Mouse (Mus musculus): ENCODE results near the gene Traf2. TPM values are rescaled to one million over a fixed set of nuclear protein-coding genes. Genes with fewer than 3 reads are reported as not detected.

Traf2 gene
- polyA plus RNA-seq, 1 experiment from 2014 or later: 22.3 TPM

DNA sequence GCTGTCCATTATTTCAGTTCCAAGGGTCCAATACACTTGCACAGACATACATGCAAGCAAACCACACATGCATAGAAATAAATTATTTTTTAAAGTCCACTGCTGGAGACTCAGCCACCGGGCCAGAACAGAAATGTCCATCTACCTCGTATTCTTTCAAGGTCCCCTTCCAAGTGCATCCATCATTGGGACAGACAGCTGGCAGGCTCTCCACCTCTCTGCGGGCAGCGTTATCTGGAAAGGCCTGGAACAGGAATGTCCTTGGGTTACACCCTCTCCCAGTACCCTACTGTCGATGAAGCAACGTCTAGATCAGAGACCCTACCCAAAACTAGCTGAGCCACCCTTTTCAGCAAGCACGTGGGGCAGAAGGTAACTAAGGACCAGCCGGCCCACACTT, 10.2 kb downstream of the Traf2 start:
- 62% methylated on average over 8 of the region's 8 CpGs for WGBS
- Histone ChIP-seq H3K27ac (ENCODE audit: poor library complexity, severe bottlenecking) (no peak overlapping the region), H3K36me3 (peaks cover 66% of the 10 kb centered on the region), H3K9ac (no peak overlapping the region), H3K4me2 (no peak overlapping the region), H3K4me3 (no peak overlapping the region), H3K4me1 (replicated peaks) (peaks cover under 1% of the 10 kb centered on the region; the same call in 1 of the 2 replicates), H3K9me3 (replicated peaks) (no peaks in the 10 kb centered on the region), H3K27me3 (replicated peaks) (no peaks in the 10 kb centered on the region)
- ATAC-seq (ENCODE audit: insufficient number of reproducible peaks, low FRiP score): no peak

DNA sequence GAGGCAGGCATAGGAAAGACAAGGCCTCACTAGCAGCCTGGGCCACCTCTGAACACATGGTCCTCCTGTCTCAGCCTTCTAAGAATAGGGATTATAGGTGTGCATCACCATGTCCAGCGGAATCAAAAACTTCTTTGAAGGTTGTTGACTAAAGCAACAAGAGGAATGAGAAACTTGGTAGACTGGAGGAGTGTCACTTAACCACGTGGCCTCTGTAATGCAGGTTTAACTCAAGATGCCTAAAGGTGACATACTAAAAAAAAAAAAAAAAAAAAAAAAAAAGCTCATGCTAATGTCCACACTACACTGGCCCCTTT, 11.9 kb downstream of the Traf2 start:
- H3K27me3 ChIP-seq (replicated peaks): no peaks in the 10 kb centered on the region
- no peak overlapping the region for H3K4me2 ChIP-seq
- WGBS: 93% methylated on average over 2 of the region's 2 CpGs
- H3K9me3 ChIP-seq (replicated peaks): no peaks in the 10 kb centered on the region
- no peak overlapping the region for H3K9ac ChIP-seq
- no peak overlapping the region for H3K27ac ChIP-seq (ENCODE audit: poor library complexity, severe bottlenecking)
- no peak for ATAC-seq (ENCODE audit: insufficient number of reproducible peaks, low FRiP score)
- H3K4me1 ChIP-seq (replicated peaks): no peaks in the 10 kb centered on the region
- H3K36me3 ChIP-seq: peaks cover 80% of the 10 kb centered on the region
- no peak overlapping the region for H3K4me3 ChIP-seq

DNA sequence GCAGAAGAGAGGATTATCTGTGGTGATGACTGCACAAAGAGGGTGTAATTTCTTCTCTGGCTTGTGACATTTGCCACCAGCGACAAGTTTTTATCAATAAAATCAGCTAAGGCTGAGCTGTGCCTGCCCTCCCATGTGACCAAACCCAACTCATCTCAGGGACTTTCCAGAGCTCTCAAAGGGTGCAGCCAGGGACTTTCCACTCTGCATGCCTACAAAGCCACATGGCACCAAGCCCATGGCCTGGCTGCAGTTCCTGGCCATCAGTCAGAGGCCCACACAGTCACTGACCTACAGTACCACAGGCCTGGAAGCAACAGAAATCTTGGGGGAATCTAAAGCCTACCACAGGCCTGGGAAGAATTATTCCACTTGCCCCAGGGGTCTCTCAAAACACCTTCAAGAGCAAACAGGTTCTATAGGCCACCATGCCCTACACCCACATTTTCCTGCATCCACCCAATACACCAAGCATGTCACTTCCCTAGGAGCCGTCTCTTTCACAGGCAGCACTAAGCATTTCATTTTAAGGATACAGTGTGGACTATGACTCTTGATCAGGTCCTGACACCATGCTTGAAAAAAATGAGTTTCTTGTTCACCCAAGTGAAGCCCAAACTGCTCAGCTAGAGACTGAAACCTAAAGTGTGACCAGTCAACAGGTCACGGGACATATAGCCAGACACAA, 12.4 kb downstream of the Traf2 start:
- Histone ChIP-seq H3K4me3 (no peak overlapping the region), H3K9ac (no peak overlapping the region), H3K27me3 (replicated peaks) (no peaks in the 10 kb centered on the region), H3K36me3 (peaks cover 85% of the 10 kb centered on the region), H3K9me3 (replicated peaks) (no peaks in the 10 kb centered on the region), H3K4me1 (replicated peaks) (no peaks in the 10 kb centered on the region), H3K4me2 (no peak overlapping the region), H3K27ac (ENCODE audit: poor library complexity, severe bottlenecking) (no peak overlapping the region)
- 75% methylated on average over 3 of the region's 3 CpGs for WGBS
- ATAC-seq (ENCODE audit: insufficient number of reproducible peaks, low FRiP score): no peak

DNA sequence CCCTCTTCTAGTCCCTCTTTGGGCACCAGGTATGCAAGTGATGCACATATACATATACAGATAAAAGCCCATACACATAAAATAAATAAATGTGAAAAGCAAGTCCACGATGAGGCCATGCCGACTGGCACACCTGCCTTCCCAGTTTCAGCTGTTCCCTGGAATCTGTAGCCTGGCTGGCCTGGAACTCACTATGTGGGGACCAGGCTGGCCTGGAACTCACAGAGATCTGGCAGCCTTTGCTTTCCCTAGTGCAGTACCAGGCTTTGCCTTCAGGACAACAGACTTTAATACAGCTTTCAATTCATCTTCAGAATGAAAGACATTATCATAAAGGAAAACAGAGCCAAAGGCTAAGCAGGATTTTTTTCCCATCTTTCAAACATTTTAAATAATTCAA, 13.0 kb downstream of the Traf2 start:
- no peaks in the 10 kb centered on the region for H3K9me3 ChIP-seq (replicated peaks)
- no peak overlapping the region for H3K4me2 ChIP-seq
- H3K36me3 ChIP-seq: peaks cover 90% of the 10 kb centered on the region
- H3K27me3 ChIP-seq (replicated peaks): no peaks in the 10 kb centered on the region
- no peak overlapping the region for H3K9ac ChIP-seq
- H3K27ac ChIP-seq (ENCODE audit: poor library complexity, severe bottlenecking): no peak overlapping the region
- no peaks in the 10 kb centered on the region for H3K4me1 ChIP-seq (replicated peaks)
- ATAC-seq (ENCODE audit: insufficient number of reproducible peaks, low FRiP score): no peak
- H3K4me3 ChIP-seq: no peak overlapping the region
- 97% methylated on average over 2 of the region's 2 CpGs for WGBS

DNA sequence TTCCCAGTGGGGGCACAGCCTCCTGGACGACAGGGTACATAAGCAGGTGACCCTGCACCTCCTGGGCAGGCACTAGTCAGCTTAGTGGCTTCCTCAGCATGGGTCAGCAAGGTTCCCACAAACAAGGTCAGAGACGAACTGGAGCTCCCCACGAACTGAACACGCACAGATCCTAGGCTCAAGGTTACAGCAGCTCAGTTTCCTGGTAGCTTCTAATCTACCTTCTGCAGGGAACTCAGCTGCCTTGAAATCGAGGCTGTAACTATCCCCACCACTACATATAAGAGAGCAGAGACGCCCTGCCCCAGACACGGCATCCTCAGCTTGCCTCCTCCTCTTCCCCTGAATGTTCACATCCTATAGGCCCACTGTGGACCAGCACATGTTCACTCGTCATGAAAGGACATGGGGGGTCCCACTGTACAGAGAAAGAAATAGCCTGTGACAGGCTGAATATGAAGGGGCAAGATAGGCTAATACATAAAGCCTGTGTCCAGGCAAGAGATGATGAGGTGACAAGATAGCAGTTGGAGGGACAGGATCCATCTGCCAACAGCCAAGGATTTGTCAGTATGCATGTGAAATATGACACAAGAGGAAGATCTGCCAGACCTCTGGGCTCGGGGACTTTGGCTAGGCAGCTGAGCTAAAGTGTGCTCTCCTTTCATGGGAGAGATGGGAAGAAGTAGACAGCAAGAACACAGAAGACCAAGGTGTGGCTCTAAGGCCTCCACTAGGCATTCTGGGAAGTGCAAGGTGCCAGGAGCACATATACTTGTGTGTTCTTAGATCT, 20.0 kb downstream of the Traf2 start:
- Histone ChIP-seq H3K9ac (no peak overlapping the region), H3K4me3 (no peak overlapping the region), H3K27me3 (replicated peaks) (no peaks in the 10 kb centered on the region), H3K36me3 (peaks cover 97% of the 10 kb centered on the region), H3K4me1 (replicated peaks) (no peaks in the 10 kb centered on the region), H3K9me3 (replicated peaks) (no peaks in the 10 kb centered on the region), H3K4me2 (no peak overlapping the region), H3K27ac (ENCODE audit: poor library complexity, severe bottlenecking) (no peak overlapping the region)
- no peak for ATAC-seq (ENCODE audit: insufficient number of reproducible peaks, low FRiP score)
- WGBS: 84% methylated on average over 9 of the region's 9 CpGs

DNA sequence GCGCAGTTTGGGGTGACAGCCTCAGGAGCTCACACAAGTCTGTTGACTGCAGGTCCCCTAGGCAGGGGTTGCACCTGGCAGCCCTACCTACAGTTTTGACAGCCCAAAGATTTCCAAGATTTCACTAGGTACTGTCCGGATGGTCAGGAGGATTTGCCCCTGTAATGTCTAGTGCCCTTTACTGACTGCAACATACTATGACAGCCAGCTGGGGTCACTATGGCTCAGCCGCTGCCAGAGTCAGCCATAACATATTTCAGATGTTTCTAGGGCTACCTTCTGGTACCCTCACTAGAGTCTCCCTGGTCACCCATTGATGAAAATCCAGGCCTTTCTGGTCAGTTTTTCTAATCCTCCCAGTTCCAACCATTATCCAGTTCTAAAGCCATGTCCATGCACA, 36.8 kb downstream of the Traf2 start:
- H3K9ac ChIP-seq: no peak overlapping the region
- H3K4me2 ChIP-seq: no peak overlapping the region
- H3K9me3 ChIP-seq (replicated peaks): no peaks in the 10 kb centered on the region
- H3K36me3 ChIP-seq: peaks cover 9% of the 10 kb centered on the region
- 73% methylated on average over 3 of the region's 3 CpGs for WGBS
- no peak overlapping the region for H3K4me3 ChIP-seq
- no peak for ATAC-seq (ENCODE audit: insufficient number of reproducible peaks, low FRiP score)
- no peaks in the 10 kb centered on the region for H3K27me3 ChIP-seq (replicated peaks)
- no peaks in the 10 kb centered on the region for H3K4me1 ChIP-seq (replicated peaks)
- H3K27ac ChIP-seq (ENCODE audit: poor library complexity, severe bottlenecking): no peak overlapping the region

DNA sequence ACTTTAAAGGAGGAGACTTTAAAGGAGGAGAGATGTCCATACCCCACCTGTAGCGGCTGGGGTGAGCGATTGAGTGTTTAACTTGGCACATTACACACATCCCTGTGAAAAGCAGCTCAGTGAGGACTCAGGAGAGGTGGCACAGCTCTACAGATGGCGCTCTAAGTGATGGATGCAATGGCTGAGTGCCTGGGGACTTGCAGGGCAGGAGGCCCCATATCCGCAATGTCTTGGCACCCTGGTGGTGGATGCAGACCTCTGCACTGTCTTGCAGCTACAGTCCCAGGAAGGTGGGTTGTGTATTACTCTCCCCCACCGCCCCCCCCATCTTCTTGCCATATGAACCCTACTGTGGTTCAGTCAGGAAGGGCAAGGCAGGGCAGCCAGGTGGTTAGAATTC, 39.8 kb downstream of the Traf2 start:
- H3K9me3 ChIP-seq (replicated peaks): no peaks in the 10 kb centered on the region
- 35% methylated on average over 5 of the region's 5 CpGs for WGBS
- no peak overlapping the region for H3K9ac ChIP-seq
- ATAC-seq (ENCODE audit: insufficient number of reproducible peaks, low FRiP score): no peak
- H3K4me3 ChIP-seq: no peak overlapping the region
- H3K27me3 ChIP-seq (replicated peaks): no peaks in the 10 kb centered on the region
- H3K27ac ChIP-seq (ENCODE audit: poor library complexity, severe bottlenecking): no peak overlapping the region
- no peak overlapping the region for H3K4me2 ChIP-seq
- peaks cover 2% of the 10 kb centered on the region for H3K4me1 ChIP-seq (replicated peaks)
- H3K36me3 ChIP-seq: peaks cover 32% of the 10 kb centered on the region

DNA sequence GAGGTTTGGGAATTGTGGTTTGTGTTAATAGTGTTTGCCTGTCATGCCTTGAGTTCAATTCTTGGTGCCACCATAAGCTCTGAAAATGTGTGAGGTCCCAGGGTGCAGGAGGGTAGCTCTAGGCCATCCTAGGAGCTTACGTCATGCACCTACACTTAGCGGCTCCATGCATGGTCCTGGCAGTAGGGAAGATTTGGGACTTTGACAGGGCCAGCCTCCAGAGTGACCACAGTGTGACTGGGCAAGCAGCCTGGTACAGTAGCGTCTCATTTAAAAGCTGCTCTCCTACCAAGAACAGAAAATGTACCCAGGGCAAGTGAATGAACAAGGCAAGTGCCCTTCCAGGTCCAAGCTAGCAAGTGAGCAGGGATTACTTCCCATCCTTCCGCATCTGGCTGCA, 40.9 kb downstream of the Traf2 start:
- 84% methylated on average over 4 of the region's 4 CpGs for WGBS
- Histone ChIP-seq H3K27me3 (replicated peaks) (no peaks in the 10 kb centered on the region), H3K4me3 (no peak overlapping the region), H3K36me3 (peaks cover 32% of the 10 kb centered on the region), H3K9me3 (replicated peaks) (no peaks in the 10 kb centered on the region), H3K27ac (ENCODE audit: poor library complexity, severe bottlenecking) (no peak overlapping the region), H3K4me2 (no peak overlapping the region), H3K9ac (no peak overlapping the region), H3K4me1 (replicated peaks) (peaks cover 10% of the 10 kb centered on the region)
- ATAC-seq (ENCODE audit: insufficient number of reproducible peaks, low FRiP score): no peak

DNA sequence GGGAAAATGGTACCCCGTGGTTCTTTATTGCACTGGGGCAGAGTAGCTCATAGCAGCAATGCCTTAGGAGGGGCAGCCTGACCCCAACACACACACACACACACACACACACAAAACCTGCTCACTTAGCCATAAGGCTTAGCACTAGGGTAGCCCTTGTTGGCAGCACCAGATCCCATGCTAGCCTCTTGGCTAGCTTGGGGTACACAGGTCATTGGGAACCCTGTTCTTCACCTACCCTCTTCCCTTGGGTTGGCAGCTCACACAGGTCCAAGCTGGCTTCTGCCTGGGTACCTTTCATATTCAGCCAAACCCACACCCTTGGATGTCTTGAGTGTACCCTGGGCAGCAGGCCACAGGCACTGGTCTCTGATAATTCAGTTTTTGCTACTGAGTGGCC, 41.7 kb downstream of the Traf2 start:
- Histone ChIP-seq H3K4me3 (no peak overlapping the region), H3K27ac (ENCODE audit: poor library complexity, severe bottlenecking) (no peak overlapping the region), H3K36me3 (peaks cover 32% of the 10 kb centered on the region), H3K4me1 (replicated peaks) (peaks cover 13% of the 10 kb centered on the region), H3K27me3 (replicated peaks) (no peaks in the 10 kb centered on the region), H3K9ac (no peak overlapping the region), H3K4me2 (no peak overlapping the region), H3K9me3 (replicated peaks) (no peaks in the 10 kb centered on the region)
- WGBS: 78% methylated on average over 1 of the region's 1 CpGs
- ATAC-seq (ENCODE audit: insufficient number of reproducible peaks, low FRiP score): no peak

DNA sequence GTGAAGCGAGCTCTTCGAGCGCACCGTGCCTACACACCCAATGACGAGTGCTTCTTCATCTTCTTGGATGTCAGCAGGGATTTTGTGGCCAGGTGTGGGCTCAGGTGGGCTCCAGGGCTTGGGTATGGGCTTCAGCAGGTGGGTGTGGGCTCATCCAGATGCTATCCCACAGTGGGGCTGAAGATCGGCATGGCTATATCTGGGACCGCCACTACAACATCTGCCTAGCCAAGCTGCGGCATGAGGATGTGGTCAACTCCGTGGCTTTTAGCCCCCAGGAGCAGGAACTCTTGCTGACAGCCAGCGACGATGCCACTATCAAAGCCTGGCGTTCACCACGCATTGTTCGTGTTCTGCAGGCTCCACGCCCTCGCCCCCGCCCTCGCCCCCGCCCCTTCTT, 42.2 kb downstream of the Traf2 start:
- Histone ChIP-seq H3K4me2 (no peak overlapping the region), H3K4me3 (no peak overlapping the region), H3K36me3 (peaks cover 32% of the 10 kb centered on the region), H3K27ac (ENCODE audit: poor library complexity, severe bottlenecking) (no peak overlapping the region), H3K9ac (no peak overlapping the region), H3K27me3 (replicated peaks) (no peaks in the 10 kb centered on the region), H3K4me1 (replicated peaks) (peaks cover 15% of the 10 kb centered on the region), H3K9me3 (replicated peaks) (no peaks in the 10 kb centered on the region)
- WGBS: 91% methylated on average over 19 of the region's 19 CpGs
- no peak for ATAC-seq (ENCODE audit: insufficient number of reproducible peaks, low FRiP score)

DNA sequence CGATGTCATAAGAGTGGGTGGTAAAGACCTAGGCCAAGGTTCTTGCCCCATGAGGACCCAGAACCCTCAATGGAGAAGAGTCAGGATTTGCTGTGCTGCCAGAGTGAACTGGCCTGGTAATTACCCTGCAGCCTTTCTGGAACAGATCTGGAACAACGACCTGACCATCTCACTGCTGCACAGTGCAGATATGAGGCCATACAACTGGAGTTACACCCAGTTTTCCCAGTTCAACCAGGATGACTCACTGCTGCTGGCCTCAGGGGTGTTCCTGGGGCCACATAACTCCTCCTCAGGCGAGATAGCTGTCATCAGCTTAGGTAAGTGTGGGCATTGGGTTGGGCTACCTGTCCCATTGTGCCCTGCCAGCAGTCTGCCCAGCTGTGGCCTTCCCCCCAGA, 44.0 kb downstream of the Traf2 start:
- Histone ChIP-seq H3K36me3 (peaks cover 32% of the 10 kb centered on the region), H3K4me3 (no peak overlapping the region), H3K9ac (0 out of 2 replicates have a peak overlapping the region, but pooled peaks have one; percentile 17), H3K9me3 (replicated peaks) (no peaks in the 10 kb centered on the region), H3K27ac (ENCODE audit: poor library complexity, severe bottlenecking) (no peak overlapping the region), H3K27me3 (replicated peaks) (no peaks in the 10 kb centered on the region), H3K4me2 (no peak overlapping the region), H3K4me1 (replicated peaks) (peaks cover 22% of the 10 kb centered on the region)
- 80% methylated on average over 3 of the region's 3 CpGs for WGBS
- no peak for ATAC-seq (ENCODE audit: insufficient number of reproducible peaks, low FRiP score)
